Mouse (Mus musculus): ENCODE results near the gene Nbl1. TPM values are rescaled to one million over a fixed set of nuclear protein-coding genes. Genes with fewer than 3 reads are reported as not detected.

Gene Nbl1
- total and polyA plus RNA-seq, 3 experiments = 0.14 TPM; not detected in 2

DNA sequence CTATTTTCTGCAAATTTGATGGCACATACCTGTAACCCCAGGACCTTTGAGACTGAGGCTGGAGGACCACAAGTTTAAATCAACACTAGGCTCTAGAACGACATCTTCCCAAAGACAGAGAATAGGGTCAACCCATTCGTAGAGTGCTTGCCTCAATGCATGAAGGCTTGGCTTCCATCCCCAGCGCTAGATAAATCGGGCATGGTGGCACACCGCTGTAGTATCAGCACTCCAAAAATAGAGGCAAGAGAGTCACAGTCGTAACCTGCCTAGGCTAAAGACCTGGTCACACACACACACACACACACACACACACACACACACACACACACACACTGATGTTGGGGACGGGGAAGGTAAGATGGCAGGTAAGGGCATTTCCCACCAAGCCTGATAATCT is 12.5 kb downstream of the Nbl1 start:
- H3K4me3 ChIP-seq (ENCODE audit: control insufficient read depth in 1 of 2, insufficient read depth in 1 of 2, low read depth in 2 of 2, low read length in 2 of 2) = no peak overlapping the region
- H3K9ac ChIP-seq (ENCODE audit: control insufficient read depth, low read depth, low read length, poor library complexity, severe bottlenecking) = no peak overlapping the region
- no peak for TF ChIP-seq JUND (IDR thresholded peaks at IDR 0.05; ENCODE audit: low read depth, low read length)
- TF ChIP-seq TCF12 (IDR thresholded peaks at IDR 0.05; ENCODE audit: low read depth, low read length) = no peak
- no peak for TF ChIP-seq USF2 (IDR thresholded peaks at IDR 0.05; ENCODE audit: borderline replicate concordance in 1 of 2, insufficient read depth in 1 of 2, low read depth in 1 of 2, low read length in 2 of 2)
- TF ChIP-seq RAD21 (IDR thresholded peaks at IDR 0.05; ENCODE audit: low read depth, low read length) = no peak
- no peak for TF ChIP-seq BHLHE40 (IDR thresholded peaks at IDR 0.05; ENCODE audit: borderline replicate concordance, low read depth, low read length)
- TF ChIP-seq GATA1 (IDR thresholded peaks at IDR 0.05; ENCODE audit: low read depth, low read length) = no peak
- no peak for TF ChIP-seq CTCF (IDR thresholded peaks at IDR 0.05 in 2 of 3, conservative IDR thresholded peaks at IDR 0.05 in 1 of 3; ENCODE audit: control insufficient read depth in 1 of 3, insufficient read depth in 1 of 3, low read depth in 2 of 3, low read length in 3 of 3, poor library complexity in 1 of 3, severe bottlenecking in 1 of 3)
- no peak for TF ChIP-seq ZMIZ1 (IDR thresholded peaks at IDR 0.05; ENCODE audit: low read depth, low read length)
- no peak for TF ChIP-seq ZKSCAN1 (IDR thresholded peaks at IDR 0.05; ENCODE audit: low read depth, low read length)
- no peak for TF ChIP-seq UBTF (IDR thresholded peaks at IDR 0.05; ENCODE audit: borderline replicate concordance, insufficient read depth, low read depth, low read length)
- no peak for TF ChIP-seq TBP (IDR thresholded peaks at IDR 0.05; ENCODE audit: low read depth, low read length)
- TF ChIP-seq POLR2A (IDR thresholded peaks at IDR 0.05; ENCODE audit: control insufficient read depth in 1 of 2, insufficient read depth in 1 of 2, low read depth in 1 of 2, low read length in 2 of 2, poor library complexity in 1 of 2) = no peak
- no peak for TF ChIP-seq GABPA (IDR thresholded peaks at IDR 0.05; ENCODE audit: low read depth, low read length)
- no peak for TF ChIP-seq ETS1 (IDR thresholded peaks at IDR 0.05; ENCODE audit: low read depth, low read length)
- no peak for TF ChIP-seq MAX (IDR thresholded peaks at IDR 0.05; ENCODE audit: low read length)
- TF ChIP-seq POLR2AphosphoS2 (IDR thresholded peaks at IDR 0.05; ENCODE audit: low read length) = no peak
- no peak for TF ChIP-seq SMC3 (IDR thresholded peaks at IDR 0.05; ENCODE audit: low read depth, low read length)
- no peaks in the 10 kb centered on the region for H3K9me3 ChIP-seq (replicated peaks; ENCODE audit: insufficient read depth, low read length)
- DNase-seq (ENCODE audit: low read depth, low spot score) = no peak
- no peak overlapping the region for H3K27ac ChIP-seq (ENCODE audit: control insufficient read depth, low read depth, low read length)
- H3K27me3 ChIP-seq (ENCODE audit: control insufficient read depth in 1 of 2, insufficient read depth in 2 of 2, low read length in 2 of 2) = peaks cover 0 to 1% of the 10 kb centered on the region in 2 experiments; a peak in 1 of 4 replicates
- no peaks in the 10 kb centered on the region for H3K79me2 ChIP-seq (ENCODE audit: control insufficient read depth, insufficient read depth, low read length, poor library complexity)
- no peaks in the 10 kb centered on the region for H3K4me1 ChIP-seq (ENCODE audit: control insufficient read depth in 1 of 2, insufficient read depth in 2 of 2, low read length in 2 of 2)
- no peaks in the 10 kb centered on the region for H3K36me3 ChIP-seq (ENCODE audit: control insufficient read depth in 1 of 2, insufficient read depth in 2 of 2, low read length in 2 of 2)

- peaks cover 0 to 1% of the 10 kb centered on the region in 2 experiments; a peak in 1 of 4 replicates for H3K27me3 ChIP-seq (ENCODE audit: control insufficient read depth in 1 of 2, insufficient read depth in 2 of 2, low read length in 2 of 2)
- H3K36me3 ChIP-seq (ENCODE audit: control insufficient read depth in 1 of 2, insufficient read depth in 2 of 2, low read length in 2 of 2) = no peaks in the 10 kb centered on the region
- no peak overlapping the region for H3K27ac ChIP-seq (ENCODE audit: control insufficient read depth, low read depth, low read length)
- H3K79me2 ChIP-seq (ENCODE audit: control insufficient read depth, insufficient read depth, low read length, poor library complexity) = no peaks in the 10 kb centered on the region
- no peak overlapping the region for H3K9ac ChIP-seq (ENCODE audit: control insufficient read depth, low read depth, low read length, poor library complexity, severe bottlenecking)
- H3K4me1 ChIP-seq (ENCODE audit: control insufficient read depth in 1 of 2, insufficient read depth in 2 of 2, low read length in 2 of 2) = no peaks in the 10 kb centered on the region
- no peak overlapping the region for H3K4me3 ChIP-seq (ENCODE audit: control insufficient read depth in 1 of 2, insufficient read depth in 1 of 2, low read depth in 2 of 2, low read length in 2 of 2)
- no peaks in the 10 kb centered on the region for H3K9me3 ChIP-seq (replicated peaks; ENCODE audit: insufficient read depth, low read length)
- DNase-seq (ENCODE audit: low read depth, low spot score) = no peak
- TF ChIP-seq POLR2A (IDR thresholded peaks at IDR 0.05; ENCODE audit: control insufficient read depth in 1 of 2, insufficient read depth in 1 of 2, low read depth in 1 of 2, low read length in 2 of 2, poor library complexity in 1 of 2) (no peak), JUND (IDR thresholded peaks at IDR 0.05; ENCODE audit: low read depth, low read length) (no peak), TCF12 (IDR thresholded peaks at IDR 0.05; ENCODE audit: low read depth, low read length) (no peak), CHD2 (IDR thresholded peaks at IDR 0.05; ENCODE audit: low read length) (no peak), MXI1 (IDR thresholded peaks at IDR 0.05; ENCODE audit: low read depth, low read length) (no peak), TAL1 (IDR thresholded peaks at IDR 0.05; ENCODE audit: low read length) (no peak), HCFC1 (IDR thresholded peaks at IDR 0.05; ENCODE audit: low read depth, low read length) (no peak), CHD1 (IDR thresholded peaks at IDR 0.05; ENCODE audit: low read depth, low read length) (no peak), E2F4 (IDR thresholded peaks at IDR 0.05; ENCODE audit: borderline replicate concordance, low read depth, low read length) (no peak)
Observed at GRCm38 (mm10) chr4:139079439-139079838, 13.4 kb downstream of the Nbl1 start.

Measured in MEL (cell line).